Mouse (Mus musculus) activated CD4-positive, CD25-positive, alpha-beta regulatory T cell, adult 9 weeks (primary cell): Measurements from ENCODE around the gene Rassf8. TPM values are rescaled to one million over a fixed set of nuclear protein-coding genes. Genes with fewer than 3 reads are reported as not detected.

Experiments
- polyA plus RNA-seq: library from polyadenylated mRNA; unstranded; fragments of 100-300 nt; shearing (Covaris generic); gene quantifications from one replicate; pipeline ENCODE4 v1.2.1, GENCODE M21; 2017

The Rassf8 gene
- polyA plus RNA-seq: 0.33 TPM

DNA sequence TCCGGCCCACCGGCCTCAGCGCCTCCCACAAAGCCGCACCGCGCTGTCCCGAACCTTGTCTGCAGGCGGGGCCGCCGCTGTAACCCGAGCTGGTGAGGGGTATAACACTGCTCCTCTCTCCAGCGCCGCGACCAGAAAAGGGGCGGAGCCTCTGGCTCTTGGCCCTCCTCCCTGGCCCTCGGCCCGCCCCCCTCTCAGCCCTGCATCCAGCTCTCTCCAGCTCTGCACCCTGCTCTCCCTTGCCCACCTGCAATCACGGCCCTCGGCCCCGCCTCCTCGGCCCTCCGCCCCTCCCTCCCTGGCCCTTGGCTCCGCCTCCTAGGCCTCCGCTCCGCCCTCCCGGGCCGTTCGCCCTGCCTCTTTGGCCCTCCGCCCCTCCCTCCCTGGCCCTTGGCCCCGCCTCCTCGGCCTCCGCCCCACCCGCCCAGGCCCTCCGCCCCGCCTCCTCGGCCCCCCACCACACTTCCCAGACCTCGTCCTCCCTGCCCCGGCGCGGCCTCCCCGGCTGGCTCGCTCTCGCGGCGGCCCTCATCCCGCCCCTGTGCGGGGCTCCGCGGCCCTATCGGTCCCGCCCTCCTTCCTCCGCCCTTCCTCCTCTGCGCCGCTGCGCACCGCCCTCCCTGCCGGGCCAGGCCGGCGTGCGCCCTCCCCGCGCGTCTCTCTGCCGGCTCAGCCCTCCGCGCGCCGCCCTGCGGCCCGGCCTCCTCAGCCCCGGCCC, at the start of gene Rassf8:
TSS of gene Rassf8 (plus strand) at position 617 of the 718 bp plus-strand sequence.

GRCm38 (mm10) chr6:145865289-145865885, 118.8 kb downstream of the Rassf8 start, which contains the start of gene Bhlhe41:
Gene Bhlhe41, minus strand, starts transcription at chr6:145865558.

Other genes starting within 250 kb of the Rassf8 start
- not detected for gene Lmntd1, start 132.4 kb upstream of the Rassf8 start, polyA plus RNA-seq
- gene Tuba3b, start 131.0 kb upstream of the Rassf8 start, polyA plus RNA-seq: not detected
- 0.17 TPM for gene Bhlhe41, start 118.8 kb downstream of the Rassf8 start, polyA plus RNA-seq
- not detected for gene Sspn, start 184.9 kb downstream of the Rassf8 start, polyA plus RNA-seq